In genomic region chr4:139578389-139578788, GRCm38 (mm10) we compare ENCODE assay signal across 13 mouse cellular contexts. TPM values are rescaled to one million over a fixed set of nuclear protein-coding genes. Genes with fewer than 3 reads are reported as not detected.
DNase-seq lines count a peak whose midpoint lies in the region; ATAC-seq and TF ChIP-seq lines count a peak whose summit lies in the region.
"Had no signal": no experiment of that assay in that cellular context is flagged by ENCODE, and none has a peak within 500 bp of the region (broad histone marks: within the 10 kb centered on the region; RNA-seq: fewer than 3 reads in every experiment).

No protein-coding gene starts in this region.

- H3K27me3 ChIP-seq in heart, embryonic 13.5 days (replicated peaks): no peaks in the 10 kb centered on the region
- H3K27me3 ChIP-seq in heart, adult 2 months (ENCODE audit: control insufficient read depth, insufficient read depth, low read length): no peaks in the 10 kb centered on the region
- no peaks in the 10 kb centered on the region for H3K27me3 ChIP-seq in limb, embryonic 12.5 days
- H3K27me3 ChIP-seq in limb, embryonic 10.5 days (ENCODE audit: low read depth, poor library complexity, severe bottlenecking): peaks cover under 1% of the 10 kb centered on the region; the same call in 1 of the 2 replicates

- peaks cover 85% of the 10 kb centered on the region for H3K4me1 ChIP-seq in heart, embryonic 13.5 days
- peaks cover 33% of the 10 kb centered on the region for H3K4me1 ChIP-seq in heart, adult 2 months (ENCODE audit: control insufficient read depth, insufficient read depth, low read length)
- peaks cover 79% of the 10 kb centered on the region for H3K4me1 ChIP-seq in limb, embryonic 12.5 days (replicated peaks)
- H3K4me1 ChIP-seq in limb, embryonic 10.5 days: peaks cover 94% of the 10 kb centered on the region
- H3K4me1 ChIP-seq in brown adipose tissue, adult 24 weeks (ENCODE audit: control insufficient read depth, insufficient read depth, insufficient read length, low read length): peaks cover 60% of the 10 kb centered on the region

- H3K9ac ChIP-seq in heart, embryonic 13.5 days: peak overlapping the region; percentile 84
- H3K9ac ChIP-seq in heart, adult 2 months (ENCODE audit: low read depth, low read length): no peak overlapping the region
- H3K9ac ChIP-seq in limb, embryonic 12.5 days (replicated peaks): no peak overlapping the region
- H3K9ac ChIP-seq: forebrain, embryonic 13.5 days had no signal

- no peak for DNase-seq in heart, adult 2 months
- no peak for DNase-seq in limb, embryonic 10.5 days (ENCODE audit: low spot score)
- DNase-seq in naive thymus-derived CD4-positive, alpha-beta T cell, adult 2 months (ENCODE audit: low read depth): peak; percentile 54
- DNase-seq in T-cell, adult 2 months (ENCODE audit: low spot score): no peak
- DNase-seq in left cerebral cortex, postnatal 4 days: no peak
- DNase-seq: thymus, adult 2 months had no signal

- H3K4me3 ChIP-seq in heart, embryonic 13.5 days: peak overlapping the region; percentile 17; the same call in 1 of the 2 replicates
- no peak overlapping the region for H3K4me3 ChIP-seq in heart, adult 2 months
- no peak overlapping the region for H3K4me3 ChIP-seq in limb, embryonic 12.5 days (replicated peaks)
- H3K4me3 ChIP-seq in limb, embryonic 10.5 days: no peak overlapping the region
- H3K4me3 ChIP-seq in brown adipose tissue, adult 24 weeks (ENCODE audit: insufficient read depth, low read depth, low read length): peak overlapping the region; percentile 42
- H3K4me3 ChIP-seq: forebrain, embryonic 13.5 days had no signal

- no peaks in the 10 kb centered on the region for H3K9me3 ChIP-seq in heart, embryonic 13.5 days
- H3K9me3 ChIP-seq in limb, embryonic 12.5 days: no peaks in the 10 kb centered on the region
- H3K9me3 ChIP-seq in limb, embryonic 10.5 days (replicated peaks): no peaks in the 10 kb centered on the region
- H3K9me3 ChIP-seq: forebrain, embryonic 13.5 days had no signal

- no peaks in the 10 kb centered on the region for H3K36me3 ChIP-seq in heart, embryonic 13.5 days
- H3K36me3 ChIP-seq in heart, adult 2 months (ENCODE audit: control insufficient read depth, insufficient read depth, low read length): no peaks in the 10 kb centered on the region
- no peaks in the 10 kb centered on the region for H3K36me3 ChIP-seq in limb, embryonic 12.5 days
- no peaks in the 10 kb centered on the region for H3K36me3 ChIP-seq in limb, embryonic 10.5 days
- H3K36me3 ChIP-seq: G1E had no signal

- ATAC-seq in heart, embryonic 13.5 days (ENCODE audit: extremely low read depth, insufficient number of reproducible peaks, low FRiP score, low TSS enrichment): no peak
- no peak for ATAC-seq in limb, embryonic 12.5 days (ENCODE audit: insufficient number of reproducible peaks, insufficient read depth, low FRiP score, low TSS enrichment, low read depth)
- ATAC-seq: forebrain, embryonic 13.5 days had no signal

- no peak for TF ChIP-seq POLR2A in heart, adult 2 months (IDR thresholded peaks at IDR 0.05; ENCODE audit: insufficient read depth, low read depth, low read length)

- intact Hi-C loops in heart, adult 2 months (cut with DNase I): no loop called here
- intact Hi-C loops in left cerebral cortex, postnatal 4 days (cut with DNase I): no loop called here

- WGBS in heart, embryonic 13.5 days: 76% methylated on average over 8 of the region's 8 CpGs
- WGBS in heart, adult 2 months: 67% methylated on average over 8 of the region's 8 CpGs
- 87% methylated on average over 8 of the region's 8 CpGs for WGBS in limb, embryonic 12.5 days
- 93% methylated on average over 8 of the region's 8 CpGs for WGBS in limb, embryonic 10.5 days

- H3K27ac ChIP-seq in heart, embryonic 13.5 days (replicated peaks): peak overlapping the region; percentile 90; the same call in 1 of the 2 replicates
- H3K27ac ChIP-seq in heart, adult 2 months: no peak overlapping the region; the same call in 1 of the 2 replicates
- 0 out of 2 replicates have a peak overlapping the region, but pooled peaks have one; percentile 4 for H3K27ac ChIP-seq in limb, embryonic 12.5 days
- H3K27ac ChIP-seq in limb, embryonic 10.5 days: no peak overlapping the region
- peak overlapping the region; percentile 58; the same call in 1 of the 2 replicates for H3K27ac ChIP-seq in brown adipose tissue, adult 24 weeks (replicated peaks; ENCODE audit: low read depth, low read length)
- H3K27ac ChIP-seq: forebrain, embryonic 13.5 days had no signal

- peaks cover 9% of the 10 kb centered on the region for H3K79me2 ChIP-seq in heart, adult 2 months (replicated peaks; ENCODE audit: control insufficient read depth, insufficient read depth, low read length)

- H3K4me2 ChIP-seq in heart, embryonic 13.5 days: peak overlapping the region; percentile 78
- no peak overlapping the region for H3K4me2 ChIP-seq in limb, embryonic 12.5 days
- H3K4me2 ChIP-seq: forebrain, embryonic 13.5 days; midbrain, embryonic 11.5 days had no signal

- TF ChIP-seq EP300 in heart, adult 2 months (IDR thresholded peaks at IDR 0.05; ENCODE audit: insufficient read depth, low read depth, low read length): no peak

- TF ChIP-seq CTCF in heart, adult 2 months (IDR thresholded peaks at IDR 0.05): no peak

RNA-seq across cellular contexts. Expression of gene Gm21969, which starts 24.6 kb away (rescaled TPM):
- polyA plus RNA-seq in heart, embryonic 13.5 days (2015; fragmentation: Nextera tagmentation; extraction: Ambion mirVana): not detected in 2 replicates
- total RNA-seq in heart, adult 2 months (2021): not detected
- polyA plus RNA-seq in heart, adult 2 months (2012; rRNA removed): 0.06 TPM in 1 of 2 replicates, not detected in the other
- polyA plus RNA-seq in limb, embryonic 12.5 days (2016; fragmentation: Nextera tagmentation; extraction: Ambion mirVana): not detected in 2 replicates
- not detected in 2 replicates for polyA plus RNA-seq in limb, embryonic 10.5 days (2016; fragmentation: Nextera tagmentation; extraction: Ambion mirVana)
- not detected in 2 replicates for polyA plus RNA-seq in brown adipose tissue, adult 24 weeks (2012; ENCODE audit: insufficient read depth, insufficient read length, missing spikeins)
- under 1 TPM in 1 of 2 experiments, not detected in 1; 0.12 TPM for total RNA-seq in left cerebral cortex, postnatal 4 days (2021)
- total RNA-seq: G1E; hematopoietic stem cell, adult 5-6 weeks had no signal
- polyA plus RNA-seq: forebrain, embryonic 13.5 days; midbrain, embryonic 11.5 days; thymus, adult 2 months had no signal

RNA-seq across cellular contexts. Expression of gene Aldh4a1, which starts 44.3 kb away (rescaled TPM):
- polyA plus RNA-seq in heart, embryonic 13.5 days (2015; fragmentation: Nextera tagmentation; extraction: Ambion mirVana): 18.8 and 23.2 TPM in 2 replicates
- total RNA-seq in heart, adult 2 months (2021): 10 to 100 TPM; 79.7 to 96.7 TPM
- polyA plus RNA-seq in heart, adult 2 months (2012; rRNA removed): 120 and 149 TPM in 2 replicates
- 24.3 and 25.3 TPM in 2 replicates for polyA plus RNA-seq in limb, embryonic 12.5 days (2016; fragmentation: Nextera tagmentation; extraction: Ambion mirVana)
- polyA plus RNA-seq in limb, embryonic 10.5 days (2016; fragmentation: Nextera tagmentation; extraction: Ambion mirVana): 25.5 and 26.0 TPM in 2 replicates
- polyA plus RNA-seq in brown adipose tissue, adult 24 weeks (2012; ENCODE audit: insufficient read depth, insufficient read length, missing spikeins): 72.9 and 74.8 TPM in 2 replicates
- total RNA-seq in left cerebral cortex, postnatal 4 days (2021): 10 to 100 TPM; 23.6 to 25.0 TPM

RNA-seq across cellular contexts. Expression of gene Iffo2, which starts 48.0 kb away (rescaled TPM):
- polyA plus RNA-seq in heart, embryonic 13.5 days (2015; fragmentation: Nextera tagmentation; extraction: Ambion mirVana): 2.8 and 3.2 TPM in 2 replicates
- total RNA-seq in heart, adult 2 months (2021): 1 to 10 TPM; 4.9 to 5.0 TPM
- polyA plus RNA-seq in heart, adult 2 months (2012; rRNA removed): 3.1 and 4.5 TPM in 2 replicates
- polyA plus RNA-seq in limb, embryonic 12.5 days (2016; fragmentation: Nextera tagmentation; extraction: Ambion mirVana): 4.1 and 5.9 TPM in 2 replicates
- 2.8 and 4.1 TPM in 2 replicates for polyA plus RNA-seq in limb, embryonic 10.5 days (2016; fragmentation: Nextera tagmentation; extraction: Ambion mirVana)
- polyA plus RNA-seq in brown adipose tissue, adult 24 weeks (2012; ENCODE audit: insufficient read depth, insufficient read length, missing spikeins): 8.0 and 10.7 TPM in 2 replicates
- total RNA-seq in left cerebral cortex, postnatal 4 days (2021): 10 to 100 TPM; 24.2 to 26.3 TPM

Comparison
In these comparisons a context has a peak if more than half of its experiments do, and no peak if none do; other contexts are left out.
1. H3K27ac ChIP-seq: peak in heart, embryonic 13.5 days (single experiment), limb, embryonic 12.5 days (single experiment) and brown adipose tissue, adult 24 weeks (single experiment); none in heart, adult 2 months (single experiment) and limb, embryonic 10.5 days (single experiment).
2. H3K4me3 ChIP-seq: peak in heart, embryonic 13.5 days (single experiment) and brown adipose tissue, adult 24 weeks (single experiment); none in heart, adult 2 months (single experiment), limb, embryonic 12.5 days (single experiment) and limb, embryonic 10.5 days (single experiment).